Mouse (Mus musculus) bone marrow, adult 2 months (tissue): ENCODE data around the gene Rftn1. TPM values are rescaled to one million over a fixed set of nuclear protein-coding genes. Genes with fewer than 3 reads are reported as not detected.
A peak's percentile ranks its signal among the peaks of the same experiment; 100 is the strongest.

ENCODE experiments used
- H3K27ac ChIP-seq: fragments of 200-500 bp; 2 replicates; pipeline ENCODE4 v1.5.1; 2012; ENCODE audit warnings: low read depth, mild to moderate bottlenecking, control low read depth, inconsistent platforms, low read length; ENCODE audit not compliant: control insufficient read depth, poor library complexity, insufficient read depth
- H3K4me1 ChIP-seq: fragments of 200-500 bp; 2 replicates; pipeline ENCODE4 v1.6.1; 2011; ENCODE audit warnings: low read length; ENCODE audit not compliant: control insufficient read depth, insufficient read depth
- H3K4me3 ChIP-seq: fragments of 200-500 bp; replicated peaks from 2 replicates; pipeline ENCODE3; 2011; ENCODE audit warnings: mild to moderate bottlenecking, low read depth, low read length, control low read depth; ENCODE audit not compliant: control insufficient read depth
- CTCF ChIP-seq: fragments of 200-500 bp; IDR thresholded peaks from 2 replicates; pipeline ENCODE4 v1.5.1; 2011; ENCODE audit warnings: low read length, control low read depth; ENCODE audit not compliant: control insufficient read depth, insufficient read depth
- POLR2A ChIP-seq: fragments of 200-500 bp; IDR thresholded peaks from 2 replicates; pipeline ENCODE4 v1.6.1; 2011; ENCODE audit warnings: low read depth, mild to moderate bottlenecking, control low read depth, low read length, borderline replicate concordance; ENCODE audit not compliant: control insufficient read depth
- WGBS: fragments of 180-500 bp; shearing (Covaris S2); methylation state at CpG from one replicate; pipeline ENCODE4 v1.1.7; 2018; 5-methylcytosine and 5-hydroxymethylcytosine counted together
- polyA plus RNA-seq: library from polyadenylated mRNA; stranded (reverse); fragments of >200 nt; gene quantifications from 2 replicates; pipeline ENCODE4 v1.2.4, GENCODE M21; 2011; ENCODE audit warnings: low replicate concordance; ENCODE audit not compliant: missing spikeins, insufficient read depth, insufficient read length

Gene Rftn1
- polyA plus RNA-seq = 10.1 and 18.0 TPM in 2 replicates

GRCm38 (mm10) chr17:50190131-50191015 is at the start of gene Rftn1:
Gene Rftn1 (minus strand): TSS chr17:50190674.
- TF ChIP-seq CTCF = no peak
- peak; percentile 51; the same call in 1 of the 2 replicates for TF ChIP-seq POLR2A
- H3K4me1 ChIP-seq = peaks cover 5% of the 10 kb centered on the region
- H3K27ac ChIP-seq = peak within 1 kb of the TSS; percentile 80
- WGBS = 2% methylated on average over 75 of the region's 79 CpGs
- peak within 1 kb of the TSS; percentile 61 for H3K4me3 ChIP-seq

GRCm38 (mm10) chr17:50237818-50238610 is 47.5 kb upstream of the Rftn1 start:
- Histone ChIP-seq H3K4me3 (no peak overlapping the region), H3K27ac (no peak overlapping the region), H3K4me1 (no peaks in the 10 kb centered on the region)
- WGBS = 45% methylated on average over 11 of the region's 11 CpGs
- TF ChIP-seq POLR2A (no peak), CTCF (no peak)

- WGBS = 8% methylated on average over 8 of the region's 8 CpGs
- TF ChIP-seq POLR2A (no peak), CTCF (peak; percentile 95)
- no peak overlapping the region for H3K4me3 ChIP-seq
- H3K27ac ChIP-seq = no peak overlapping the region
- H3K4me1 ChIP-seq = no peaks in the 10 kb centered on the region
These were observed 46.9 kb upstream of the Rftn1 start for GRCm38 (mm10) chr17:50237436-50237709.

GRCm38 (mm10) chr17:50236702-50237435 is 46.4 kb upstream of the Rftn1 start:
- no peak overlapping the region for H3K27ac ChIP-seq

GRCm38 (mm10) chr17:50235943-50236701 is 45.6 kb upstream of the Rftn1 start:
- Histone ChIP-seq H3K4me3 (no peak overlapping the region), H3K27ac (no peak overlapping the region), H3K4me1 (no peaks in the 10 kb centered on the region)
- 76% methylated on average over 13 of the region's 13 CpGs for WGBS
- no peak for TF ChIP-seq CTCF
- no peak for TF ChIP-seq POLR2A

More at GRCm38 (mm10) chr17:50236702-50237435, 46.4 kb upstream of the Rftn1 start:
- H3K4me3 ChIP-seq = no peak overlapping the region
- H3K4me1 ChIP-seq = no peaks in the 10 kb centered on the region
- no peak for TF ChIP-seq CTCF
- WGBS = 58% methylated on average over 9 of the region's 9 CpGs

GRCm38 (mm10) chr17:50233956-50234355 is 43.5 kb upstream of the Rftn1 start:
- H3K4me3 ChIP-seq = no peak overlapping the region
- no peak for TF ChIP-seq CTCF
- no peak for TF ChIP-seq POLR2A
- H3K4me1 ChIP-seq = no peaks in the 10 kb centered on the region
- 92% methylated on average over 5 of the region's 5 CpGs for WGBS
- no peak overlapping the region for H3K27ac ChIP-seq

- Histone ChIP-seq H3K4me3 (no peak overlapping the region), H3K27ac (no peak overlapping the region), H3K4me1 (no peaks in the 10 kb centered on the region)
- TF ChIP-seq POLR2A = no peak
- TF ChIP-seq CTCF = no peak
- WGBS = 89% methylated on average over 11 of the region's 11 CpGs
These were observed 42.3 kb upstream of the Rftn1 start for GRCm38 (mm10) chr17:50232821-50233220.
